Mouse (Mus musculus): ENCODE measurements at regions not wholly inside any gene's neighbourhood (a gene's known extent, or its start where the extent isn't known, plus 50 kb on each side); places are given as distances from the start of the nearest gene placed in this dataset.

DNA sequence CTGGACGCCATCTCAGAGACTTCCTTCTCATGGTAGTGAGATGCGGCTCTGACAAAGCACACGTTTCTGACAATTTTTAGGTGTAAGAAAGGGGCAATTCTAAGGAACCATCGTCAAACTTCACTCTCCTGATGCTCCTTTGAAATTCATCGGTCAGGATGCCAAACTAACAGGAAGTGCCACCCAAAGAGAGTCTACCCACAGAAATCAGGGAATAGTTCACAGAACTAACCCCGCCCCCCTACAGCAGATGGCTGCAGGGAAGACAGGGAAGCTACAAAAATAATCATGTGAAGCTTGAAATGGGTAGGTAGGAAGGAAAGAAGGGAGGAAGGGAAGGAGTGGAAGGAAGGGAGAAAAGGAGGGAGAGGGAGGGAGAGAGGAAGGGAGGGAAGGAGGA is 240.1 kb upstream of the Eif4g2 start:
- DNase-seq: no peak

DNA sequence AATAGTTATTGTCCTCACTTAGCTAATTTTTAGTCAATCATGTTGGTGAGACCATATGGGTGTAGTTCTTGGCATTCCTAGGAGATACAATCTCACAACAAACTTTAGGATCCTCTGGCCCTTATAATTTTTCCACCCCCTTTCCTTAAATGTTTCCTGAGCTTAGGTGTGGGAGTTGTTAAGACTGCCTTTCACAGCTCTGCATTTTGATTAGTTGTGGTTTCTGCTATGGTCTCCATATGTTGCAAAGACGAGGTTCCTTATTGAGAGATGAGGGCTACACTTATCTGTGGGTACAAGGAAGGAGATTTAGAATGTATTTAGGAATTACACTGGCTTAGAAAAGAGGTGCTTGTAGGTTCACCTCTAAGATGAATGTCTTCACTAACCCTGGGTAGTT is 237.1 kb upstream of the Eif4g2 start:
- DNase-seq: no peak

GRCm38 (mm10) chr7:111316479-111316990 is 233.7 kb upstream of the Eif4g2 start:
- DNase-seq: no peak

DNA sequence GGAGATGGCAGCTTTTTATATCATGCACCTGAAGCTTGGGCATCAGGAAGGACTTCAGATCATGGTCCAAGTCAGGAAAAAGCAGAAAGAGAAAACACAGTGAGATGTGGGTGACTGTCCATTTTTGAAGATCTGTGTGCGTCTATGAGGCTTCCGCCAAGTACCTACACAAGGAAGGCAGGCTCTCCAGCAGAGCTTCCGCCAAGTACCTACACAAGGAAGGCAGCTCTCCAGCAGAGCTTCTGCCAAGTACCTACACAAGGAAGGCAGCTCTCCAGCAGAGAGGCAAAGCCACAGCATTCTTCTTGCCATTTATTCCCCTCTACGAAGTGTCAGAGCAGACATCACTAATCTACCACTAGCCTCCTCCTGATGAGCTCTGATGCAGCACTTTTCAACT is 231.1 kb upstream of the Eif4g2 start:
- no peak for DNase-seq

DNA sequence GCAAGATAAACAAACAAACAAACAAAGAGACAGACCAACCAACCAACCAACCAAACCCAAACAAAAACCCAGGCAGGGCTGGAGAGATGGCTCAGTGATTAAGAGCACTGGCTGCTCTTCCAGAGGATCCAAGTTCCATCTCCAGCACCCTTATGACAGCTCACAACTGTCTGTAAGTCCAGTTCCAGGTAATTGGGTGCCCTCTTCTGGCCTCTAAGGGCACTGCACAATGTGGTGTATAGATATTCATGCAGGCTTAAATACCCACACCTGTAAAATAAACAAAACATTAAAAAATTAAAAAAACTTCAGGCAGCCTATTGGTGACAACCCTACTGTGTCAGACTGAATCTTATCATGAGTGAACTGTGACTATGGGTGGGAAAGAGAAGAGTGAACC is 222.4 kb upstream of the Eif4g2 start:
- DNase-seq: no peak

- DNase-seq: no peak
Measured at GRCm38 (mm10) chr7:111301791-111302488, 219.1 kb upstream of the Eif4g2 start.

DNA sequence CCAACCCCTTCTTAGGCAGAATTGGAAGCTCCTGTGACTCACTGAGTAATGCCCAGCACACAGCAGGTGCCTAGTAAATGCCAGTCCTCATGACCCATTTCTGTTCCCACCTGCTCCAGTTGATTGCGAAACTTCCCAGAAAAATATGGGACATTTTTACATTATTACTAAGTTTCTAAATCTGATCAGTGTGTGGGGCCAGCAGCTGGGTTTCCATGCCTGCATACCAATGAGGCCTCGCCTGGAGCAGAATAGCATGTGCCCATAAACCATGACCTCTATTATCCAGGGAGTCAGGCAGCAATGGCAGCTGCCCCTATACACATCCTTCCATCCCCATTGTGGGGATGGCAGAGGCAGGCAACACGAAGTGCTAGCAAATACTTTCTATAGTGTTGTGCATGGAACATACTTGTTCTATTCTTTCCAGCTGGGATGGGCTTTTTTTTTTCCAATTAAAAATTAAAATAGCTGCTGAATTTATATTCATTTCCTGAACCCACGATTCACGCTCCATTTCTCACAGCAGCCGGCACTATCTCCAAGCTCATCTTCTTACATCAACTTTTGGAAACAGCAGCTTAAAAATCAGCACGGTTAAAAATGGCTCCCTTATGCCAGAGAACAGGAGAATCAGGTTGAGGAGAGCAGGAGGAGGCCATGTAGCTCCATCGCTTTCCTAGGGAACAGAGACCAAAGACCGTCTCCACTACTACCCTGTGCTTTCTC is 214.5 kb upstream of the Eif4g2 start:
- DNase-seq: no peak

- peak; percentile 19 for DNase-seq
Measured at GRCm38 (mm10) chr7:111283411-111283955, 200.7 kb upstream of the Eif4g2 start.

DNA sequence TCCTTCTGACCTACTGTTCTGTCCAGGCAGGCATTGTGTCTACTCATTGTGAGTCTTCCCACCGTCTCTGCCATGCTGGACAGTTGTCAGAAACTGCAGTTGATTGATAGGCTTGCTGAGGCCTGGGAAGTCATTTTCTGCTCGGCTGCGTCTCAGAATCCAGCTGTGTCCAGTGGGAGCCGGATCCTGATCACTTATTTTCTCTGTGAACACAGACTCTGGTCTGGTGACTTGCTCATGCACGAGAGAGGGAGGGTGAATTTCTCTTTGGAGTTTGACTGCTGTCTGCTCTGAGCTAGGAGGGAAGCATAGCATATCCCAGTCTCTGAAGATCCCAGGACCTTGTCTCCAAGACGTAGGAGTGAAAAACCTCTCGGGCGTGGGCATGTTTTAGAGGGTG is 199.5 kb upstream of the Eif4g2 start:
- no peak for DNase-seq

DNA sequence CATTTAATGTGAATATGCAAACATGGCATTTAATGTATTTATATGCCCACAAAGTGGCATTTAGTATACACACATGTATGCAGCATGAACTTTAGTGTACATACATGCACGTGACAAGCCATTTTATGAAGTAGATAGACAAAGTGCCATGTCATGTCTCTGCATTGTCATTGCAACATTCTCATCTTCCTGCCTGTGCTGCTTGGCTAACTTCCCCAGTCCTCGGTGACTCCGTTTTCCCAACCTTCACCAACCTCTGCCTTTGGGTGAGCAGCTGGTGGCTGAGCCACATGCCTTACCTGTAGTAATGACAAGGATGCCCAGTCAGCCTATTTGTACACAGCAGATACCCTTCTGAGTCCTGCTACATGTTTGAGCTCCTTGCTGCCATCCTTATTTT is 194.9 kb upstream of the Eif4g2 start:
- no peak for DNase-seq

DNA sequence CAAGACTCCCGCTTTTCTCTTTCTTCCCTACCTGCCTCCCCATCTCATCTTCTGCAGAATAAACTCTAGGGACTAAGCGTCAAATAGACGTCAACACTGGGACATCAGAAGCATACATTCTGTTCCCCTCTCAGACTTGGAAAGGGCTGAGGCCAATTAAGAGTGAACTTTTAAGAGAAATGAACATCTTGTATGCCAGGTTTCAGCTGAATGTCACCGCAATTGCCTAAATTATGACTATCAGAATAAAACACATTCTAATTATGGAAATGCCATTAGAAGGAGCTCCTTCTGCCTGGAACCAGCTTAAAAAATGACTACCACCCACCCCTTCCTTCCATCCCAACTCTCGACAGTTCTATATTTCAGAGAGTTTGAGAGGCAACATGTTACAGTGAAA is 191.0 kb upstream of the Eif4g2 start:
- DNase-seq: no peak

- no peak for DNase-seq
Measured at GRCm38 (mm10) chr7:111270874-111271273, 188.0 kb upstream of the Eif4g2 start.

DNA sequence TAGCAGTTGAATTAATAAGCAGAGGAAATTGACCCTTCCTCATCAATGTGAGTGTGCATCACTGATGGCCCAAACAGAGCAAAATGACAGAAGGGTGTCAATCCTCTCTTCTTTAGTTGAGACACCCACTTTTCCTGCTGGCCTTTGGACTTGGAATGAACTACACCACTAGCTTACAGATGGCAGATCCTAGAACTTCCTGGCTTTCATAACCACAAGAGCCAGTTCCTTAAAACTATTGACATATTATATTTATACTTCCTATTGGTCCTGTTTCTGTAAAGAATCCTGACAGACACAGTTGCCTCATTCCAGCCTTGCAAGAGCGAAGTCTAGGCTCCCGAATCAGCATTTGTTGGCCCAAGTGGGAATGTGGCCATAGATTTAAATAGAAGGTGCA is 185.4 kb upstream of the Eif4g2 start:
- DNase-seq: no peak

- no peak for DNase-seq
Measured at GRCm38 (mm10) chr7:111263302-111263701, 180.5 kb upstream of the Eif4g2 start.

DNA sequence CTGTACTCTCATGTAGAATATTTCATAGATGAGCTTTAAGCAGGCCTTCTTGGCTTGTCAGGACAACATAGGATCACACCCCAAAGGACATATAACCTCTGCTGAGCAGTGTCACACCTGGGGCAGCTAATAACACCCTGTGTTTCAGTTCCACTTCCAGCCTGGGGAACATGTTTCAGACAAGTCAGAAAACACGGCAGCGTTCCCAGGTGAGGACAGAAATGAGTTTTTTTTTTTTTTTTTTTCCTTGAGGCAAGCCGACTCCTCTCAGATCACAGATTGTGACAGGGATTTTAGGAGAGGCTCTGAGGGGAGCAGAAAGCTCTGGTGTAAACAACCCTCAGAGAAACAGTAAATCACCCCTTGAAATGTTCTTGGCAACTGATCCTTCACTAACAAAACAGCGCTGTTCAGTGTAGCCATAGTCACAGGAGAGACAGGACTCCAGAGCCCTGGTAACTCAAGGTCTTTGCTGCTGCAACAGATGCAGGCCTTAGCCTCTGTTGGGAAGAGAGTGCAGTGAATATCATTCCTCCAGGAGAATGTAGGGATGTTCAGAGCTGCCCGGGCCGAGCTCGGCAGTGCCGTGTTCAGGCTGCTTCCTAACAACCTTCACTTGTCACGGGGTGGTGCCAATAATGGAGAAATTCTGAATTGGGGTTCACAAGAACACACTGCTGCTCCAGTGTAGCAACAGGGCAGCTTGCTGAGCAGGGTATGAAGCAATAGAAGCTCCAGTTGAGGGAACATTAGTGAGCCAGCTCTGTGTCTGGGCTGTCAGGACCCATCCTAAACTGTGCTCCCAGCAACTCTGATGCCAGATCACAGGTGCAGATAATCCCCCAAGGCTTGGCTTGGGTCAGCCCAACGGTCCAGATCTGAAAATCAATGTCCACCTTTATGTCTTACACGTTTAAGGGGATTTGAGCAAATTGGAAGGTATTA is 177.1 kb upstream of the Eif4g2 start:
- peak; percentile 10 for DNase-seq

DNA sequence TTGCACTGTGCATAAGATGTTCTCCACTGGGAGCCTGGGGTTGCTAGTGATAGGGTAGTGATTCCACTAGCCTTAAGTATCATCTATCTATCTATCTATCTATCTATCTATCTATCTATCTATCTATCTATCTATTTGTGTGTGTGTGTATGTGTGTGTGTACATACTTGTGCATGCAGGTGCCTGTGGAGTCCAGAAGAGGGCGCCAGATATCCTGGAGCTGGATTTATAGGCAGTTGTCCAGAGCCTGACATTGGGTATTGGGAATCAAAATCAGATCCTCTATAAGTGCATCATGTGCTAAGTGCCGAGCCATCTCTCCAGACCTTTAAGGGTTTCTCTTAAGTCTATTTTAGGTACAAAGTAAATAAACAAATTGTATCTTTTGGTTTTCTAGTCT is 175.0 kb upstream of the Eif4g2 start:
- DNase-seq: no peak

DNA sequence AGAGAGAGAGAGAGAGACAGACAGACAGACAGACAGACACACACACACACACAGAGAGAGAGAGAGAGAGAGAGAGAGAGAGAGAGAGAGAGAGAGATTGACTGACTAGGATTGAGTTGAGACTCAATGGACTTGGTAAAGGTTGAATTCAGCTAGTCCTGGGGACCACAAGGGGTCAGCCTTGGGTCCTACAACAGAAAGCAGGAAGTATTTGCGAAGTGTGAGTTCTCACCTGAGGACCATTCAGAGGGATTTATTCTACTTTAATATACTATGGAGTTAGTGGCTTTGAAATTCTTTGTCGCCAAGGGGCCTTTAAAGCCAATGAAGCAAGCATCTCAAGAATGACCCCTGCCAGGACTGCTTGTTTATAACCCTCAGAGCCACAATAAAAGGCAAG is 173.4 kb upstream of the Eif4g2 start:
- DNase-seq: no peak

DNA sequence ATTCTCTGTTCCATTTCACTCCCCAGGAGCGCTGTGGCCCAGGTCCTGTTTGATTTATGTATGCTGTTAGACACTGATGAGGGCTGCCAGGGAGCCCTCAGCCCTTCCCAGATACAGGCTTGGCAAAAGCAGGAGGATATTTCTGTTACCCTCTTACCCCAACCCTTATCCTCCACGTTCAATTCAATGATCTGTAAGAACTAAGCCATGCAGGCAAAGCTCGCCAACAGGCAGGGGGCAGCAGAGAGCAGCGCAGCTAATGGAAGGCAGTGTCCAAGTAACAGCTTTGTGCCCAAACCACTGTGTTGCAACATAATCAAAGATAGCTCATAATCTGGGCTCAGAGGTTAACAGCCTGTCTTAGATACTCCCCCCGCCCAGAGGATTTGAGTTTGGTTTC is 166.8 kb upstream of the Eif4g2 start:
- DNase-seq: peak; percentile 94

- DNase-seq: peak; percentile 39
Measured at GRCm38 (mm10) chr7:111245488-111245887, 162.7 kb upstream of the Eif4g2 start.

DNA sequence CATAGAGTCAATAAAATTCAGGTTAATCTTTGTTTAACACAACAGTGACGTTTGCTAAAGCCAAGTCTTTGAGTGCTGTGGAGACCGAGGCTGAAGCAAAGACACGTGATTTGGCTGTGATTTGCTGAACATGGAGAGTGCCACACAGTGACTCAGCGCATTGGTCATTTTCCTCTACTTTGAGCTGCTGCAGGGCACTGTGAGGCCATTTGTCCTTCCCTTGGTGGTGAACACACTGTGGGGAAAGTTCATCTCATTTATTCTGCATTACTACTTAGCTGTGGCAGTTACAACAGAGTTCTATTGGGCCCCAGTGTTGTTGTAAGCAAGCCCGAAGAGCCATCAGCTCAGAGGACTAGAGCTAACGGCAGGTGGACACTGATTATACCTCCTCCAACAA is 162.2 kb upstream of the Eif4g2 start:
- DNase-seq: peak; percentile 43

DNA sequence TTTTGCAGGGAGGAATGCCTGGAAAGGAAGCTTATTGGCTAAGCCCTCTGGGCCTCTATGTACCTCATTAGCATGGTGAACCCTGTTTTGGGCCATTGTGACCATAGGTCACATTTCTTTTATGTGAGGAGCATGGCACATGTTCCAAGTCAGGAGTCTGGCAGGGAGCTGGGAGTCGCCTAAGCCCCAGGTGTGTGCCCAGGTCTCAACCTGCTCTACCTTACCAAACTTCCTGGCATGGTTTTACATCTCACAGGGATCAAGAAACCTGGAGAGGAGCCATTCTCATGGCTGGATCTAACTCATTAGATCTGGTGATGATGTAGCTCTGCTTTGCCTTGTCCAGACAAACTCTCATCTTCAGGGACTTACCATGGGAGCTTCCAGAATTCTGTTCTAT is 161.0 kb upstream of the Eif4g2 start:
- DNase-seq: no peak

GRCm38 (mm10) chr7:111242646-111243045 is 159.8 kb upstream of the Eif4g2 start:
- DNase-seq: no peak

DNA sequence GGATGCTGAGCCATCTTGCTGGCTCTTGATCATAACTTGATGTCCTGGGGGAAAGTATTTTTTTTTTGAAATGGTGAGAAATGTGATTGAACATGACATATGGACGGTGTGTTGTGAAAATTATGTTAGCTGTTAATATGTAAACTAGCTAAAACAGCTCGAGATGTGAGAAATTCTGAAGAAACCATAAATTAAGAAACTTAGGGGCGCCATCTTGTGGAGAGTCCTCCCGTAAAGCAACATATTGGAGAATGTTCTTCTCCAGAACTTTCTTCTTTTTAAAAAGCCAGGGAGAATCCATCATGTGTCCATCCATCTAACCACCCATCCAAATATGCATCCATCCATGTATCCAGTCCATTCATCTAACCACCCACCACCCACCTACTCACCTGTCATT is 158.7 kb upstream of the Eif4g2 start:
- DNase-seq: peak; percentile 22
